Mouse (Mus musculus) lung, postnatal 25 days (tissue): ENCODE results near the gene Cadps.

Experiments
- DNase-seq: peaks from one replicate; pipeline ENCODE4 v3.0.0; 2022; ENCODE audit warnings: low spot score

The Cadps gene

DNA sequence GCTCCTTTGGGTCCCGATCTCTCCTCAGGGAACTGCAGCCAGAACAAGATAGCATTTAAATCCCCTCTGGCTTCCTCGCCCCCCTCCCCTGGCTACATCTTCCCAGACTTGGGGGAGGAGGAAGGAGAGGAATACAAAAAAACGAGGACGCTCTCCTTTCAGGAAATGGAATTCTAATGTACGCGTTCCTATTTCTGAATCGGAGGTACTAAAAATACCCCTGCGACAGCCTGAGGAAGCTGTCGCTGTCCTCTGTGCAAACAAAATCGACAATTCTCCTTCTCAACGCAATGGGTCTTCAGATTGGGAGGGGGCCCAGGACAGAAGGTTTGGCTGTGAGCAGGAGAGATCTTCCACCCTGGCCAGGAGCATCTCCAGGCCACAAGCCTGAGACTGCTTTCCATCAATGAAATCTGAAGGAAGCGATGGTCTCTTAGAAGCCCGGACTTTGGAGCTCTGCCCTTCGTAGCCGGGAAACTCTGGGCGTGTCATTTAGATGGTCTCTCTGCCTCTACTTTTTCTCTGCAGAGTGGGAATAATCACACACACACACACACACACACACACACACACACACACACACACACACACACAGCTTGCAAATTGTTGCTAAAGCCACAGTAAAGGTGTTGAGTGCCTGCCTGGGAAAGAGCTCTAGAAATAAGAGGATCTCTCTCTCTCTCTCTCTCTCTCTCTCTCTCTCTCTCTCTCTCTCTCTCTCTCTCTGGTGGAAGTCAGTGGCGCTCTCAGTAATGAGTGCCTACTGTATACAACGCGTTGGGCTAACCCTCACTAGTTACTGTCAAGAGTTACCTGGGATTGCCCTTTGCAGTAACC lies 482.4 kb downstream of the Cadps start:
- DNase-seq = no peak

DNA sequence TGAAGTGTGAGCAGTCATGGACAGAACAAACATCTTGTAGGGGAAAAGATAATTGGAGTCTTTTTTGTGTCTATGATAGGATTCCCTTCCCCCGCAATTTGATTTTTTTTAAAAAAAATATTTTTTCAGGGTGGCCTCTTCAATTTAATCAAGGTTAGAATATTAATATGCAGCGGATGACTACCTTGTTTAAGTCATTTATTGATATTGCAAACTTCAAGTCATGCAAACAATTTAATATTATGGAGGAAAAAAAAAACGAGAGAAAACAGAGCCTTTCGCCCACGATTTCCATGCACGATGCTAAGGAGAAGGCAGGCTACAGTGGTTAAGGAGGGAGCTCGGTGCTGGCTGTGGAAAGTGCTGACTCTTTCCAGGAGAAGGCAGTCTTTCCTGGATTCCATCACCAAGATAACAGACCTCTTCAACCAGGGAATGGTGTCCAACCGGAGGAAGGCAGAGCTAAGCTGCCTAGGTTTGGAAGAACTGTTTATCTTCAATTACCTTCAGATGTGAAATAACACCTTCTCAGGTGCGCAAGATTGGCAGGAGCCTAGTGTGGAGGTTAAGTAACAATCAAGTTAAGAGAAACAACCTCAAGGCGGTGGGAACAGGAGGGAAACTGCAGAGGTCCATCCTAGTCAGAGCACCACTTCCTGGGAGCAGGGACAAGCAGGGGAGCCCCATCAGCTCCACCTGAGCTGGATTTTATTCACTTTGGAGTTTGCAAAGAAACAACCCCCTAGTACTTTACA lies 483.9 kb downstream of the Cadps start:
- no peak for DNase-seq

DNA sequence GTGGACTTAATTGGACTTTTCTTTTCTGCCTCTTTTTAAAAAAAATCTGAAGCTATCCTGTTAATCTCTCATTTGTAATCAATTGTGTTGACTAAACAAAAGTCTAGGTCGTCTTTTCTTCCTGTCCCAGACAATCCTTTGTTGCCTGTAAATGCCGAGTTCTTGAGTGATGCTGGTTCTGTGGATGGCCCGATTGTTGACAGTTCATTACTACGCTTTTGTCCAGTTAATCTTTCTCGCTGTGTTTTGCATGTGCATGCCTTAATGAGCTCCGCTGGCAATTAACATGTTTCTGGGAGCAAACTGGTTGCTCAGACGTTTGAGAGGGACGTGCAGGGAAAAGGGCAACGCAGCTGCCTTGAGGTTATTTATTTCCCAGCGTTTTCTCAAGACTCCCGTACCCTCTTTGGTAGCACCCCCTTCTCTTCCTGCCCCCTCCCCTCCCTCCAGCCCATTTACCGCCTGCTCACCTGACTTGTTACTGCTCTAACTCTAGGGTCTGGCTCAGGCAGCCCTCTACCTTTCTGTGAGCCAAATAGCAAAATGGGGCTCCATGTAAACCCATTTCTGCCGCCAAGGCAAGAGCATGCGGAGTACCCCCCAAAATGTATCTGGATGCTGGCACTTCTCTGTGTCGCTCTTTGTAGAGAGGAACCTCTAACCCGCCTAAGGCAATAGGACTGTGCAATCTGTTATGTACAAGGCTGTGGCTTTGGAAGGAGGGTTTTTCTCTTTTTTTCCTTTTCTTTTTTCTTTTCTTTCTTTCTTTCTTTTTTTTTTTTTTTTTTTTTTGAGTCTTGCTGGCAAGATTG lies 484.7 kb downstream of the Cadps start:
- DNase-seq = no peak

DNA sequence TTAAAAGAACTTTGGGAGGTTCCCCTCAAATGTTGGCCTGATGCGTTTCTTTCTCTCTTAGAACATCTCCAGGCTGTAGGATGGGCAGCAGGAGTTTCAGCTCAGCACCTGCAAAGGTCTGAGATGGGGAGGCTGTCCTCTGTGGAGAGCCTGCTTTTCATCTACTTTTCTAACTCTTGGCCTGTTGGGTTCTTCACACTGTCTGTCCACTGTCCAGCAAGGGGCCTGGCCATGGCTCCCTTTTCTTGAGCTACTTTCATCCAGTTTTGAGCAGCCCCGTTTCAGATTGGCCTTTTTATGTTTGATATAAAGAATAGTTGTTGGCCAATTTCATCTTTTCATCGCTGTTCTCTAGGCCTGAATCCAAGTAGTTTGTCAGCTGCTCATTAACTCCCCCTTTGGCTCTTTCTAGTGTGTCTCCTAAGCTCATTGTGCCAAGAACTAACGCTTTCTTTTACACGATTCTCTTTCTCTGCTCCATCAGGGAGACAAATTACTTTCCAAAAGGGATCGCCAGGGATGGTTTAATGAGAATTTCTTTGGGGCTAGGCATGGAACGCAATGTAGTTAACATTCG lies 485.4 kb downstream of the Cadps start:
- DNase-seq = no peak

DNA sequence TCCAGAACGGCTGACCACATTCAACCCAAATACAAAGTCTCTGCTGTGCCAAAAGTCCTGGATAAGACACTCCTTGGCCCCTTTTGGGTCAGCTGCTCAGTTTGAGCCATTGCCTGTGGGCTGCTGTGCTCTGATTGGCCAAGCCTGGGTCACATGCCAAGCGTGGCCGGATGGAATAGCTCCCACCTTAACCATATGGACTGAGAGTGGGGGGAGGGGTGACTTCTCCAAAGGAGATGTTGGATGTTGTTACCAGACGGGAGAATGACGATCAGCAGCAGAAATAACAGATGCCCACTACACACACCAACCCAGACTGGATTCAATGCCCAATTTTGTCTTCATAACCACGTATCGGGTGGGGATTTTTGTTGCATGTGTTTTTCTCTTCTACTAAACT lies 488.0 kb downstream of the Cadps start:
- DNase-seq = no peak

DNA sequence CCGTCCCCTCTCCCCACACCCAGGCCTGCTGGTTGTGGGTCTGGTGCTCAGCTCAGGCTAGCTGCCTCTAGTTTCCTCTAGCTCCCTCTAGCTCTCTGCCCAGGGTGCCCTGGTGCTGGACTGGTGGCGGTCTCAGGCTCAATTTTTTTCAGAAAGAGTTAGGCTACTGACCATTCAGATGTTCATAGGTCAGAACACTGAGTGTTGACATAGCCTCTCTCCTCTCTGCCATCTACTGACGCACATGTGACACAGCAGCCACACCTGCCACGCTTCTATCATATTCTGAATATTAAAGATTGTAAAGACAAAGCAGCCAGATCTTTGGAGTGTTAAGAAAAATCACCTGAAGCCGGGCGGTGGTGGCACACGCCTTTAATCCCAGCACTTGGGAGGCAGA lies 489.3 kb downstream of the Cadps start:
- no peak for DNase-seq
